Mouse (Mus musculus): ENCODE measurements around the gene Agpat4.
"Not testable (repeated sequence)": the region's sequence is repeated elsewhere in the genome, so short reads cannot be mapped to it uniquely, and the experiment has no call there.

The Agpat4 gene

GRCm38 (mm10) chr17:12195137-12195536 lies 76.6 kb downstream of the Agpat4 start:
- DNase-seq (ENCODE audit: low spot score in 2 of 2) = no peak

- DNase-seq (ENCODE audit: low spot score in 2 of 2) = no peak
These were observed 77.1 kb downstream of the Agpat4 start for GRCm38 (mm10) chr17:12195604-12196003.

GRCm38 (mm10) chr17:12199933-12200332 lies 81.4 kb downstream of the Agpat4 start:
- no peak for DNase-seq (ENCODE audit: low spot score in 2 of 2)

- no peak for DNase-seq (ENCODE audit: low spot score in 2 of 2)
These were observed 82.6 kb downstream of the Agpat4 start for GRCm38 (mm10) chr17:12201086-12201485.

GRCm38 (mm10) chr17:12203414-12203897 lies 85.0 kb downstream of the Agpat4 start:
- DNase-seq (ENCODE audit: low spot score in 2 of 2) = peak; percentile 74 to 81

- DNase-seq (ENCODE audit: low spot score in 2 of 2) = no peak
These were observed 85.7 kb downstream of the Agpat4 start for GRCm38 (mm10) chr17:12204246-12204645.

- DNase-seq (ENCODE audit: low spot score in 2 of 2) = no peak
These were observed 86.1 kb downstream of the Agpat4 start for GRCm38 (mm10) chr17:12204689-12205014.

GRCm38 (mm10) chr17:12205015-12205693 lies 86.7 kb downstream of the Agpat4 start:
- no peak for DNase-seq (ENCODE audit: low spot score in 2 of 2)

- DNase-seq (ENCODE audit: low spot score in 2 of 2) = no peak
These were observed 87.2 kb downstream of the Agpat4 start for GRCm38 (mm10) chr17:12205694-12206075.

GRCm38 (mm10) chr17:12206248-12206647 lies 87.7 kb downstream of the Agpat4 start:
- DNase-seq (ENCODE audit: low spot score in 2 of 2) = no peak

- DNase-seq (ENCODE audit: low spot score in 2 of 2) = no peak
These were observed 88.6 kb downstream of the Agpat4 start for GRCm38 (mm10) chr17:12207022-12207548.

GRCm38 (mm10) chr17:12209481-12209880 lies 91.0 kb downstream of the Agpat4 start:
- DNase-seq (ENCODE audit: low spot score in 2 of 2) = no peak

GRCm38 (mm10) chr17:12210544-12211132 lies 92.1 kb downstream of the Agpat4 start:
- DNase-seq (ENCODE audit: low spot score in 2 of 2) = peak; percentile 81 to 89

GRCm38 (mm10) chr17:12211890-12212289 lies 93.4 kb downstream of the Agpat4 start:
- no peak for DNase-seq (ENCODE audit: low spot score in 2 of 2)

GRCm38 (mm10) chr17:12212341-12212740 lies 93.8 kb downstream of the Agpat4 start:
- DNase-seq (ENCODE audit: low spot score in 2 of 2) = no peak

GRCm38 (mm10) chr17:12213430-12213829 lies 94.9 kb downstream of the Agpat4 start:
- no peak for DNase-seq (ENCODE audit: low spot score in 2 of 2)

GRCm38 (mm10) chr17:12216224-12216623 lies 97.7 kb downstream of the Agpat4 start:
- no peak for DNase-seq (ENCODE audit: low spot score in 2 of 2)

- peak in 1 of 2 experiments; percentile 77 for DNase-seq (ENCODE audit: low spot score in 2 of 2)
These were observed 103.4 kb downstream of the Agpat4 start for GRCm38 (mm10) chr17:12221926-12222325.

- DNase-seq (ENCODE audit: low spot score in 2 of 2) = no peak
These were observed 105.2 kb downstream of the Agpat4 start for GRCm38 (mm10) chr17:12223682-12224081.

GRCm38 (mm10) chr17:12224145-12224544 lies 105.6 kb downstream of the Agpat4 start:
- no peak for DNase-seq (ENCODE audit: low spot score in 2 of 2)

- not testable (repeated sequence) for DNase-seq (ENCODE audit: low spot score in 2 of 2)
These were observed 106.0 kb downstream of the Agpat4 start for GRCm38 (mm10) chr17:12224551-12224950.

- no peak for DNase-seq (ENCODE audit: low spot score in 2 of 2)
These were observed 106.7 kb downstream of the Agpat4 start for GRCm38 (mm10) chr17:12225227-12225626.

- DNase-seq (ENCODE audit: low spot score in 2 of 2) = no peak
These were observed 108.0 kb downstream of the Agpat4 start for GRCm38 (mm10) chr17:12226551-12226950.

All from right cerebral cortex, postnatal 10 days (tissue).